In the genomic region with DNA sequence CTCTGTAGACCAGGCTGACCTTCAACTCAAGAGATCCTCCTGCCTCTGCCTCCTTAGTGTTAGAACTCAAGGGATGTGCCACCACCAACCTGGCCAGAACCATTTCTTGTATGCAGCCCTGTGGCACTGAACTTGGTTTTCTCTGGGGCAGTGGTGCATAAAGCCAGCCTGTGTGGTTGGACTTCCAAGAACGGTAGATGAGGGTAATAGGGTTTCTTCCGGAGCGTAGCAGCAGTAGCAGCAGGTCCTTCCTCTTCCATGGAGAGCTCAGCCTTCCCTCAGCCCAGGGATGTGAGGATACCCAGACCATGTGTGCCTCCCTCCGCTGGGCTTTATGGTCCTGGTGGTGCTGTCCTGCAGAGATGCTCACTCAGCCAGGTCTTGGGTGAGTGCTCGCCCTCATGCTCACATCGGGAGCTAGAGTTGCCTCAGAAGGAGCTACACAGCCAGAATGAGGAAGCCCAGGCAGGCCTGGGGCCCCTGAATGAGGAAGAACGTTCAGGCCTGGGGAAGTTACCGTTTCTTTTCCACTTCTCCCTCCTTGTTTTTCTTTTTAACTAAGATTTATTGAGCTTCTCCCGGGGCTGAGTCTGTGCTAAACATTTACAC, we compare ENCODE assay signal across 12 mouse cellular contexts. TPM values are rescaled to one million over a fixed set of nuclear protein-coding genes. Genes with fewer than 3 reads are reported as not detected.
DNase-seq lines count a peak whose midpoint lies in the region; ATAC-seq and TF ChIP-seq lines count a peak whose summit lies in the region.
"Had no signal": no experiment of that assay in that cellular context is flagged by ENCODE, and none has a peak within 500 bp of the region (broad histone marks: within the 10 kb centered on the region; RNA-seq: fewer than 3 reads in every experiment).

No protein-coding gene starts in this region.

- peak; percentile 17; the same call in 1 of the 2 replicates for TF ChIP-seq POLR2A in lung, adult 2 months (IDR thresholded peaks at IDR 0.05; ENCODE audit: borderline replicate concordance, extremely low read depth, low read depth, low read length)
- no peak for TF ChIP-seq POLR2A in small intestine, adult 2 months (IDR thresholded peaks at IDR 0.05; ENCODE audit: low read depth, low read length)

- peak overlapping the region; percentile 94 for H3K27ac ChIP-seq in gastrocnemius, adult 2 months
- H3K27ac ChIP-seq in liver, embryonic 15.5 days (replicated peaks), result peak overlapping the region; percentile 69
- peak overlapping the region; percentile 47 for H3K27ac ChIP-seq in small intestine, adult 2 months (ENCODE audit: insufficient read depth, low read depth, low read length)
- H3K27ac ChIP-seq: forebrain, embryonic 15.5 days; left cerebral cortex, adult 2 months; midbrain, embryonic 13.5 days had no signal

- WGBS in lung, adult 2 months, result 60% methylated on average over 9 of the region's 9 CpGs
- 18% methylated on average over 9 of the region's 9 CpGs for WGBS in liver, embryonic 15.5 days (ENCODE audit: insufficient replicate concordance)
- 69% methylated on average over 9 of the region's 9 CpGs for WGBS in small intestine, adult 2 months

- 0 out of 2 replicates have a peak overlapping the region, but pooled peaks have one; percentile 15 for H3K4me2 ChIP-seq in liver, embryonic 15.5 days
- H3K4me2 ChIP-seq: forebrain, embryonic 15.5 days; midbrain, embryonic 13.5 days had no signal

- H3K4me3 ChIP-seq in gastrocnemius, adult 2 months, result peak overlapping the region; percentile 34
- H3K4me3 ChIP-seq in lung, adult 2 months (replicated peaks; ENCODE audit: extremely low read depth, low read depth, low read length), result no peak overlapping the region
- no peak overlapping the region for H3K4me3 ChIP-seq in liver, embryonic 15.5 days (replicated peaks)
- no peak overlapping the region for H3K4me3 ChIP-seq in small intestine, adult 2 months (ENCODE audit: low read depth, low read length)
- H3K4me3 ChIP-seq: forebrain, embryonic 15.5 days; left cerebral cortex, adult 2 months; midbrain, embryonic 13.5 days had no signal

- H3K4me1 ChIP-seq in lung, adult 2 months (ENCODE audit: control insufficient read depth, insufficient read depth, low read length), result peaks cover 13% of the 10 kb centered on the region
- peaks cover 35% of the 10 kb centered on the region for H3K4me1 ChIP-seq in liver, embryonic 15.5 days (replicated peaks)
- H3K4me1 ChIP-seq in small intestine, adult 2 months (ENCODE audit: control insufficient read depth, insufficient read depth, insufficient read length, low read length), result peaks cover 22% of the 10 kb centered on the region

- intact Hi-C loops in gastrocnemius, adult 2 months (cut with DNase I), result no loop called here

- H3K27me3 ChIP-seq in liver, embryonic 15.5 days, result no peaks in the 10 kb centered on the region
- no peaks in the 10 kb centered on the region for H3K27me3 ChIP-seq in small intestine, adult 2 months (ENCODE audit: control insufficient read depth, insufficient read depth, low read length)
- H3K27me3 ChIP-seq: forebrain, embryonic 15.5 days; midbrain, embryonic 13.5 days had no signal

- no peaks in the 10 kb centered on the region for H3K9me3 ChIP-seq in liver, embryonic 15.5 days (replicated peaks)
- H3K9me3 ChIP-seq: forebrain, embryonic 15.5 days; midbrain, embryonic 13.5 days had no signal

- no peak for DNase-seq in gastrocnemius, adult 2 months
- DNase-seq in gastrocnemius, postnatal 10 days, result no peak
- no peak for DNase-seq in lung, adult 2 months
- no peak for DNase-seq in lung, postnatal 10 days
- DNase-seq in testis, postnatal 14 days (ENCODE audit: low spot score), result no peak

- no peak for TF ChIP-seq CTCF in gastrocnemius, adult 2 months (IDR thresholded peaks at IDR 0.05)
- no peak for TF ChIP-seq CTCF in lung, adult 2 months (IDR thresholded peaks at IDR 0.05; ENCODE audit: insufficient read depth, low read length)
- no peak for TF ChIP-seq CTCF in small intestine, adult 2 months (IDR thresholded peaks at IDR 0.05; ENCODE audit: extremely low read depth, insufficient read length, insufficient replicate concordance, low read depth, low read length)

- H3K36me3 ChIP-seq in liver, embryonic 15.5 days (replicated peaks), result peaks cover 12% of the 10 kb centered on the region
- H3K36me3 ChIP-seq in small intestine, adult 2 months (ENCODE audit: control insufficient read depth, insufficient read depth, low read length), result peaks cover 8% of the 10 kb centered on the region
- H3K36me3 ChIP-seq: forebrain, embryonic 15.5 days had no signal

- H3K9ac ChIP-seq in liver, embryonic 15.5 days, result no peak overlapping the region
- H3K9ac ChIP-seq: forebrain, embryonic 15.5 days; midbrain, embryonic 13.5 days had no signal

- ATAC-seq in liver, embryonic 15.5 days (ENCODE audit: insufficient read depth), result no peak
- ATAC-seq in megakaryocyte-erythroid progenitor cell, adult 5-6 weeks (replicated peaks; ENCODE audit: low FRiP score, low TSS enrichment, poor library complexity, severe bottlenecking), result no peak; the same call in 1 of the 2 replicates
- ATAC-seq: forebrain, embryonic 15.5 days; midbrain, embryonic 13.5 days had no signal

RNA-seq across cellular contexts. Expression of a gene that starts 10.2 kb away (rescaled TPM):
- 10 to 100 TPM; 32.1 to 38.7 TPM for total RNA-seq in gastrocnemius, adult 2 months (2021)
- 10 to 100 TPM; 43.8 to 45.4 TPM for total RNA-seq in gastrocnemius, postnatal 10 days (2021)
- polyA plus RNA-seq in lung, adult 2 months (2012; rRNA removed), result 113 and 137 TPM in 2 replicates
- polyA plus RNA-seq in liver, embryonic 15.5 days (2015; fragmentation: Nextera tagmentation; extraction: Ambion mirVana), result 7.8 and 8.3 TPM in 2 replicates
- polyA plus RNA-seq in small intestine, adult 2 months (2012; rRNA removed), result 70.0 and 133 TPM in 2 replicates
- total RNA-seq in megakaryocyte-erythroid progenitor cell, adult 5-6 weeks (2014; fragmentation: Nextera tagmentation), result 6.0 and 7.7 TPM in 2 replicates
- 3.9 and 4.9 TPM in 2 replicates for total RNA-seq in megakaryocyte-erythroid progenitor cell, adult 5-6 weeks (2017)

RNA-seq across cellular contexts. Expression of a gene that starts 21.7 kb away (rescaled TPM):
- not detected for total RNA-seq in gastrocnemius, adult 2 months (2021)
- not detected for total RNA-seq in gastrocnemius, postnatal 10 days (2021)
- polyA plus RNA-seq in lung, adult 2 months (2012; rRNA removed), result 0.77 and 2.9 TPM in 2 replicates
- not detected in 2 replicates for polyA plus RNA-seq in liver, embryonic 15.5 days (2015; fragmentation: Nextera tagmentation; extraction: Ambion mirVana)
- not detected in 2 replicates for polyA plus RNA-seq in small intestine, adult 2 months (2012; rRNA removed)
- total RNA-seq in megakaryocyte-erythroid progenitor cell, adult 5-6 weeks (2014; fragmentation: Nextera tagmentation), result not detected in 2 replicates
- total RNA-seq in megakaryocyte-erythroid progenitor cell, adult 5-6 weeks (2017), result not detected in 2 replicates
- total RNA-seq: heart, adult 8-10 months; left cerebral cortex, adult 2 months had no signal

RNA-seq across cellular contexts. Expression of a gene that starts 35.4 kb away (rescaled TPM):
- total RNA-seq in gastrocnemius, adult 2 months (2021), result 10 to 100 TPM; 11.5 to 13.3 TPM
- total RNA-seq in gastrocnemius, postnatal 10 days (2021), result 10 to 100 TPM; 18.4 to 23.8 TPM
- 16.6 and 20.1 TPM in 2 replicates for polyA plus RNA-seq in lung, adult 2 months (2012; rRNA removed)
- polyA plus RNA-seq in liver, embryonic 15.5 days (2015; fragmentation: Nextera tagmentation; extraction: Ambion mirVana), result 15.0 and 15.6 TPM in 2 replicates
- polyA plus RNA-seq in small intestine, adult 2 months (2012; rRNA removed), result 8.6 and 12.0 TPM in 2 replicates
- total RNA-seq in megakaryocyte-erythroid progenitor cell, adult 5-6 weeks (2014; fragmentation: Nextera tagmentation), result 58.8 and 70.5 TPM in 2 replicates
- 62.3 and 64.0 TPM in 2 replicates for total RNA-seq in megakaryocyte-erythroid progenitor cell, adult 5-6 weeks (2017)

RNA-seq across cellular contexts. Expression of a gene that starts 43.1 kb away (rescaled TPM):
- 10 to 100 TPM; 19.2 to 23.2 TPM for total RNA-seq in gastrocnemius, adult 2 months (2021)
- total RNA-seq in gastrocnemius, postnatal 10 days (2021), result 10 to 100 TPM; 16.3 to 16.9 TPM
- polyA plus RNA-seq in lung, adult 2 months (2012; rRNA removed), result 10.4 and 12.1 TPM in 2 replicates
- 25.8 and 27.0 TPM in 2 replicates for polyA plus RNA-seq in liver, embryonic 15.5 days (2015; fragmentation: Nextera tagmentation; extraction: Ambion mirVana)
- polyA plus RNA-seq in small intestine, adult 2 months (2012; rRNA removed), result 1.6 and 3.3 TPM in 2 replicates
- 22.0 and 24.8 TPM in 2 replicates for total RNA-seq in megakaryocyte-erythroid progenitor cell, adult 5-6 weeks (2014; fragmentation: Nextera tagmentation)
- 4.0 and 12.6 TPM in 2 replicates for total RNA-seq in megakaryocyte-erythroid progenitor cell, adult 5-6 weeks (2017)
